Mouse (Mus musculus) spleen, embryonic (tissue): ENCODE measurements around the gene Tm2d3.

Experiments used
- CTCF ChIA-PET: fragments of 350-600 bp; sonication (Branson Sonifier 250); formaldehyde crosslinking; loops from one replicate; lab custom pipeline; 2022; lab: Charles Lee

The Tm2d3 gene

GRCm38 (mm10) chr7:65704818-65705242, 13.9 kb downstream of the Tm2d3 start:
- CTCF ChIA-PET = interaction anchor here (0.5 to 1.0 kb wide), 3 partner anchors 8 to 1798 kb away, joined by 3 to 5 read pairs (median 3); no protein-coding TSS in a partner anchor

GRCm38 (mm10) chr7:65708506-65708905, 17.5 kb downstream of the Tm2d3 start:
- CTCF ChIA-PET = no interaction called here

- CTCF ChIA-PET = no interaction called here
These were observed 19.3 kb downstream of the Tm2d3 start for GRCm38 (mm10) chr7:65710301-65710700.

GRCm38 (mm10) chr7:65713782-65714181, 22.8 kb downstream of the Tm2d3 start:
- CTCF ChIA-PET = no interaction called here

- CTCF ChIA-PET = no interaction called here
These were observed 23.3 kb downstream of the Tm2d3 start for GRCm38 (mm10) chr7:65714304-65714703.

GRCm38 (mm10) chr7:65734024-65734423, 43.1 kb downstream of the Tm2d3 start:
- CTCF ChIA-PET = no interaction called here

GRCm38 (mm10) chr7:65735261-65735660, 44.3 kb downstream of the Tm2d3 start:
- CTCF ChIA-PET = no interaction called here

- CTCF ChIA-PET = no interaction called here
These were observed 46.5 kb downstream of the Tm2d3 start for GRCm38 (mm10) chr7:65737286-65738040.

GRCm38 (mm10) chr7:65742857-65743256, 51.9 kb downstream of the Tm2d3 start:
- CTCF ChIA-PET = no interaction called here

GRCm38 (mm10) chr7:65747990-65748955, 57.3 kb downstream of the Tm2d3 start:
- CTCF ChIA-PET = no interaction called here
